Mouse (Mus musculus): ENCODE results near the gene Olfr194. TPM values are rescaled to one million over a fixed set of nuclear protein-coding genes. Genes with fewer than 3 reads are reported as not detected.
"Not testable (repeated sequence)": the region's sequence is repeated elsewhere in the genome, so short reads cannot be mapped to it uniquely, and the experiment has no call there.

The Olfr194 gene
- polyA plus RNA-seq, 1 experiment from 2014 or later = not detected

GRCm38 (mm10) chr16:59105312-59105711 lies 15.6 kb downstream of the Olfr194 start:
- H3K27ac ChIP-seq (replicated peaks; ENCODE audit: low read depth, low read length) = no peak overlapping the region
- ATAC-seq (replicated peaks; ENCODE audit: insufficient number of reproducible peaks, low FRiP score, low TSS enrichment, low read depth) = no peak
- no peaks in the 10 kb centered on the region for H3K27me3 ChIP-seq (ENCODE audit: control insufficient read depth, insufficient read depth, low read length)
- H3K9ac ChIP-seq (replicated peaks; ENCODE audit: low read length) = no peak overlapping the region
- DNase-seq (ENCODE audit: low spot score) = no peak
- no peaks in the 10 kb centered on the region for H3K9me3 ChIP-seq (replicated peaks; ENCODE audit: control insufficient read depth, low read length)
- no peak overlapping the region for H3K4me3 ChIP-seq (ENCODE audit: low read depth, low read length)
- H3K36me3 ChIP-seq (replicated peaks; ENCODE audit: control insufficient read depth, insufficient read depth, low read depth, low read length) = no peaks in the 10 kb centered on the region
- no peaks in the 10 kb centered on the region for H3K4me1 ChIP-seq (ENCODE audit: control insufficient read depth, insufficient read depth, low read length)
- 82% methylated on average over 2 of the region's 2 CpGs for WGBS
- no peak overlapping the region for H3K4me2 ChIP-seq (ENCODE audit: low read depth, low read length)

- not testable (repeated sequence) for H3K27ac ChIP-seq (replicated peaks; ENCODE audit: low read depth, low read length); DNase-seq (ENCODE audit: low spot score); H3K36me3 ChIP-seq (replicated peaks; ENCODE audit: control insufficient read depth, insufficient read depth, low read depth, low read length); H3K9ac ChIP-seq (replicated peaks; ENCODE audit: low read length); H3K27me3 ChIP-seq (ENCODE audit: control insufficient read depth, insufficient read depth, low read length); H3K4me3 ChIP-seq (ENCODE audit: low read depth, low read length); H3K4me1 ChIP-seq (ENCODE audit: control insufficient read depth, insufficient read depth, low read length); H3K4me2 ChIP-seq (ENCODE audit: low read depth, low read length); ATAC-seq (replicated peaks; ENCODE audit: insufficient number of reproducible peaks, low FRiP score, low TSS enrichment, low read depth); H3K9me3 ChIP-seq (replicated peaks; ENCODE audit: control insufficient read depth, low read length)
- WGBS = 69% methylated on average over 1 of the region's 1 CpGs
Measured at GRCm38 (mm10) chr16:59089722-59090121, 31.1 kb downstream of the Olfr194 start, which contains the start of gene Olfr191. Gene Olfr191, minus strand, starts transcription at chr16:59089822.

GRCm38 (mm10) chr16:59081113-59081512 lies 39.8 kb downstream of the Olfr194 start:
- H3K9ac ChIP-seq (replicated peaks; ENCODE audit: low read length); H3K27ac ChIP-seq (replicated peaks; ENCODE audit: low read depth, low read length); H3K27me3 ChIP-seq (ENCODE audit: control insufficient read depth, insufficient read depth, low read length); ATAC-seq (replicated peaks; ENCODE audit: insufficient number of reproducible peaks, low FRiP score, low TSS enrichment, low read depth); H3K4me3 ChIP-seq (ENCODE audit: low read depth, low read length); H3K4me1 ChIP-seq (ENCODE audit: control insufficient read depth, insufficient read depth, low read length); H3K4me2 ChIP-seq (ENCODE audit: low read depth, low read length); DNase-seq (ENCODE audit: low spot score); H3K9me3 ChIP-seq (replicated peaks; ENCODE audit: control insufficient read depth, low read length); H3K36me3 ChIP-seq (replicated peaks; ENCODE audit: control insufficient read depth, insufficient read depth, low read depth, low read length): not testable (repeated sequence)
- WGBS = 82% methylated on average over 2 of the region's 2 CpGs

GRCm38 (mm10) chr16:59077905-59078304 lies 43.0 kb downstream of the Olfr194 start, which contains the start of gene Olfr190:
Gene Olfr190, minus strand, starts transcription at chr16:59078005.
- Histone ChIP-seq H3K27me3 (ENCODE audit: control insufficient read depth, insufficient read depth, low read length) (no peaks in the 10 kb centered on the region), H3K36me3 (replicated peaks; ENCODE audit: control insufficient read depth, insufficient read depth, low read depth, low read length) (no peaks in the 10 kb centered on the region), H3K4me2 (ENCODE audit: low read depth, low read length) (no peak within 1 kb of the TSS), H3K27ac (replicated peaks; ENCODE audit: low read depth, low read length) (no peak within 1 kb of the TSS), H3K4me1 (ENCODE audit: control insufficient read depth, insufficient read depth, low read length) (no peaks in the 10 kb centered on the region), H3K9ac (replicated peaks; ENCODE audit: low read length) (no peak within 1 kb of the TSS), H3K4me3 (ENCODE audit: low read depth, low read length) (no peak within 1 kb of the TSS), H3K9me3 (replicated peaks; ENCODE audit: control insufficient read depth, low read length) (no peaks in the 10 kb centered on the region)
- 90% methylated on average over 5 of the region's 5 CpGs for WGBS
- ATAC-seq (replicated peaks; ENCODE audit: insufficient number of reproducible peaks, low FRiP score, low TSS enrichment, low read depth) (no peak), DNase-seq (ENCODE audit: low spot score) (no peak)

- H3K36me3 ChIP-seq (replicated peaks; ENCODE audit: control insufficient read depth, insufficient read depth, low read depth, low read length) = no peaks in the 10 kb centered on the region
- H3K9me3 ChIP-seq (replicated peaks; ENCODE audit: control insufficient read depth, low read length) = no peaks in the 10 kb centered on the region
- WGBS = 90% methylated on average over 1 of the region's 1 CpGs
- no peak overlapping the region for H3K4me2 ChIP-seq (ENCODE audit: low read depth, low read length)
- H3K4me1 ChIP-seq (ENCODE audit: control insufficient read depth, insufficient read depth, low read length) = no peaks in the 10 kb centered on the region
- H3K27ac ChIP-seq (replicated peaks; ENCODE audit: low read depth, low read length) = no peak overlapping the region
- DNase-seq (ENCODE audit: low spot score) (no peak), ATAC-seq (replicated peaks; ENCODE audit: insufficient number of reproducible peaks, low FRiP score, low TSS enrichment, low read depth) (no peak)
- no peak overlapping the region for H3K9ac ChIP-seq (replicated peaks; ENCODE audit: low read length)
- no peaks in the 10 kb centered on the region for H3K27me3 ChIP-seq (ENCODE audit: control insufficient read depth, insufficient read depth, low read length)
- H3K4me3 ChIP-seq (ENCODE audit: low read depth, low read length) = no peak overlapping the region
Measured at GRCm38 (mm10) chr16:59073520-59073919, 47.3 kb downstream of the Olfr194 start.

- no peaks in the 10 kb centered on the region for H3K4me1 ChIP-seq (ENCODE audit: control insufficient read depth, insufficient read depth, low read length)
- H3K9me3 ChIP-seq (replicated peaks; ENCODE audit: control insufficient read depth, low read length) = no peaks in the 10 kb centered on the region
- H3K4me2 ChIP-seq (ENCODE audit: low read depth, low read length) = no peak overlapping the region
- H3K36me3 ChIP-seq (replicated peaks; ENCODE audit: control insufficient read depth, insufficient read depth, low read depth, low read length) = no peaks in the 10 kb centered on the region
- no peaks in the 10 kb centered on the region for H3K27me3 ChIP-seq (ENCODE audit: control insufficient read depth, insufficient read depth, low read length)
- no peak overlapping the region for H3K9ac ChIP-seq (replicated peaks; ENCODE audit: low read length)
- ATAC-seq (replicated peaks; ENCODE audit: insufficient number of reproducible peaks, low FRiP score, low TSS enrichment, low read depth) (no peak), DNase-seq (ENCODE audit: low spot score) (no peak)
- no peak overlapping the region for H3K27ac ChIP-seq (replicated peaks; ENCODE audit: low read depth, low read length)
- H3K4me3 ChIP-seq (ENCODE audit: low read depth, low read length) = no peak overlapping the region
Measured at GRCm38 (mm10) chr16:59071755-59072154, 49.1 kb downstream of the Olfr194 start.

Other genes starting within 250 kb of the Olfr194 start
- not detected in 2 replicates for gene Olfr177, start 246.3 kb downstream of the Olfr194 start, polyA plus RNA-seq (2014; fragmentation: Nextera tagmentation; extraction: Ambion mirVana)
- not detected in 2 replicates for gene Olfr178, start 229.0 kb downstream of the Olfr194 start, polyA plus RNA-seq (2014; fragmentation: Nextera tagmentation; extraction: Ambion mirVana)
- not detected in 2 replicates for gene Olfr181, start 192.3 kb downstream of the Olfr194 start, polyA plus RNA-seq (2014; fragmentation: Nextera tagmentation; extraction: Ambion mirVana)
- not detected in 2 replicates for gene Olfr180, start 191.7 kb downstream of the Olfr194 start, polyA plus RNA-seq (2014; fragmentation: Nextera tagmentation; extraction: Ambion mirVana)
- gene Olfr183, start 125.7 kb downstream of the Olfr194 start, polyA plus RNA-seq (2014; fragmentation: Nextera tagmentation; extraction: Ambion mirVana) = not detected in 2 replicates
- not detected in 2 replicates for gene Olfr186, start 90.8 kb downstream of the Olfr194 start, polyA plus RNA-seq (2014; fragmentation: Nextera tagmentation; extraction: Ambion mirVana)
- gene Olfr187, start 81.3 kb downstream of the Olfr194 start, polyA plus RNA-seq (2014; fragmentation: Nextera tagmentation; extraction: Ambion mirVana) = not detected in 2 replicates
- gene Olfr190, start 43.1 kb downstream of the Olfr194 start, polyA plus RNA-seq (2014; fragmentation: Nextera tagmentation; extraction: Ambion mirVana) = not detected in 2 replicates
- not detected in 2 replicates for gene Olfr191, start 31.2 kb downstream of the Olfr194 start, polyA plus RNA-seq (2014; fragmentation: Nextera tagmentation; extraction: Ambion mirVana)
- not detected in 2 replicates for gene Olfr193, start 9.2 kb downstream of the Olfr194 start, polyA plus RNA-seq (2014; fragmentation: Nextera tagmentation; extraction: Ambion mirVana)
- not detected in 2 replicates for gene Olfr195, start 26.0 kb upstream of the Olfr194 start, polyA plus RNA-seq (2014; fragmentation: Nextera tagmentation; extraction: Ambion mirVana)
- not detected in 2 replicates for gene Olfr196, start 49.4 kb upstream of the Olfr194 start, polyA plus RNA-seq (2014; fragmentation: Nextera tagmentation; extraction: Ambion mirVana)
- gene Olfr198, start 82.5 kb upstream of the Olfr194 start, polyA plus RNA-seq (2014; fragmentation: Nextera tagmentation; extraction: Ambion mirVana) = not detected in 2 replicates
- not detected in 2 replicates for gene Olfr199, start 98.7 kb upstream of the Olfr194 start, polyA plus RNA-seq (2014; fragmentation: Nextera tagmentation; extraction: Ambion mirVana)
- not detected in 2 replicates for gene Olfr201, start 151.6 kb upstream of the Olfr194 start, polyA plus RNA-seq (2014; fragmentation: Nextera tagmentation; extraction: Ambion mirVana)
- not detected in 2 replicates for gene Olfr202, start 165.7 kb upstream of the Olfr194 start, polyA plus RNA-seq (2014; fragmentation: Nextera tagmentation; extraction: Ambion mirVana)
- gene Olfr203, start 177.8 kb upstream of the Olfr194 start, polyA plus RNA-seq (2014; fragmentation: Nextera tagmentation; extraction: Ambion mirVana) = not detected in 2 replicates
- not detected in 2 replicates for gene Olfr204, start 197.2 kb upstream of the Olfr194 start, polyA plus RNA-seq (2014; fragmentation: Nextera tagmentation; extraction: Ambion mirVana)
- gene Olfr205, start 210.1 kb upstream of the Olfr194 start, polyA plus RNA-seq (2014; fragmentation: Nextera tagmentation; extraction: Ambion mirVana) = not detected in 2 replicates
- gene Olfr206, start 228.2 kb upstream of the Olfr194 start, polyA plus RNA-seq (2014; fragmentation: Nextera tagmentation; extraction: Ambion mirVana) = not detected in 2 replicates
- not detected in 2 replicates for gene Olfr209, start 242.9 kb upstream of the Olfr194 start, polyA plus RNA-seq (2014; fragmentation: Nextera tagmentation; extraction: Ambion mirVana)